Mouse (Mus musculus) Patski (cell line): ENCODE measurements around the gene Hs6st1. TPM values are rescaled to one million over a fixed set of nuclear protein-coding genes. Genes with fewer than 3 reads are reported as not detected.

Experiments
- ATAC-seq: fragments of 100-300 bp; one replicate; pipeline ENCODE4 v1.8.0; 2021
- CTCF ChIA-PET: fragments of 350-600 bp; sonication (Branson Sonifier 250); formaldehyde crosslinking; loops from one replicate; lab custom pipeline; 2022; ENCODE audit warnings: inconsistent platforms; lab: Charles Lee
- POLR2A ChIA-PET: fragments of 350-600 bp; sonication (Branson Sonifier 250); formaldehyde crosslinking; loops from one replicate; lab custom pipeline; 2022; ENCODE audit warnings: antibody characterized with exemption, inconsistent platforms; lab: Charles Lee
- DNase-seq: peaks from one replicate; pipeline ENCODE4 v3.0.0-alpha.2; 2011; ENCODE audit warnings: low read depth, low spot score
- H3K27me3 ChIP-seq: fragments of 371-371 bp; one replicate; pipeline ENCODE4 v1.5.1; 2021
- CTCF ChIP-seq: fragments of 100-300 bp; IDR thresholded peaks from one replicate; pipeline ENCODE4 v1.5.1; 2021
- in situ Hi-C: fragments of 300-500 bp; cut with MboI; formaldehyde crosslinking; loops from 3 replicates; pipeline ENCODE4 v1.11.1; 2018; ENCODE audit warnings: low pct_unique_long_range_greater_than_20kb, mixed read lengths
- polyA plus RNA-seq: library from polyadenylated mRNA; unstranded; gene quantifications from one replicate; pipeline ENCODE4 v1.2.3, GENCODE M21; 2021

Gene Hs6st1
- polyA plus RNA-seq, 1 experiment from 2014 or later, result 207 TPM

- ATAC-seq, result no peak
- TF ChIP-seq CTCF, result no peak
- in situ Hi-C loops, result loop anchor here (5.0 to 25.0 kb wide), 8 partner anchors 46 to 669 kb away; no protein-coding TSS in a partner anchor
- H3K27me3 ChIP-seq, result no peaks in the 10 kb centered on the region
- POLR2A ChIA-PET, result interaction anchor here (0.6 to 0.7 kb wide), 2 partner anchors 55 to 203 kb away, joined by 3 to 7 read pairs; no protein-coding TSS in a partner anchor
- CTCF ChIA-PET, result no interaction called here
- no peak for DNase-seq
These were observed 4.6 kb upstream of the Hs6st1 start for GRCm38 (mm10) chr1:36063641-36063955.

GRCm38 (mm10) chr1:36064223-36064622 lies 4.0 kb upstream of the Hs6st1 start:
- ChIA-PET POLR2A (no interaction called here), CTCF (no interaction called here)
- DNase-seq (no peak), ATAC-seq (no peak)
- in situ Hi-C loops, result loop anchor here (5.0 to 25.0 kb wide), 8 partner anchors 47 to 669 kb away; no protein-coding TSS in a partner anchor
- no peak for TF ChIP-seq CTCF
- H3K27me3 ChIP-seq, result no peaks in the 10 kb centered on the region

- ATAC-seq, result peak; percentile 11
- in situ Hi-C loops, result loop anchor here (5.0 to 25.0 kb wide), 8 partner anchors 48 to 670 kb away; no protein-coding TSS in a partner anchor
- ChIA-PET POLR2A (no interaction called here), CTCF (interaction anchor here (1.1 to 1.4 kb wide), 2 partner anchors 9 to 70 kb away, joined by 3 read pairs; no protein-coding TSS in a partner anchor)
- no peak for TF ChIP-seq CTCF
- peak; percentile 89 for DNase-seq
- H3K27me3 ChIP-seq, result no peaks in the 10 kb centered on the region
These were observed 3.1 kb upstream of the Hs6st1 start for GRCm38 (mm10) chr1:36064861-36065760.

- ChIA-PET CTCF (interaction anchor here (1.1 to 1.4 kb wide), 2 partner anchors 9 to 69 kb away, joined by 3 read pairs; no protein-coding TSS in a partner anchor), POLR2A (no interaction called here)
- DNase-seq (no peak), ATAC-seq (no peak)
- in situ Hi-C loops, result loop anchor here (10.0 to 25.0 kb wide), 7 partner anchors 131 to 671 kb away; no protein-coding TSS in a partner anchor
- TF ChIP-seq CTCF, result no peak
- no peaks in the 10 kb centered on the region for H3K27me3 ChIP-seq
These were observed 2.4 kb upstream of the Hs6st1 start for GRCm38 (mm10) chr1:36065761-36066150.

GRCm38 (mm10) chr1:36066216-36066980 lies 1.8 kb upstream of the Hs6st1 start:
- ChIA-PET POLR2A (interaction anchor here (0.5 kb wide), 1 partner anchor 1346 kb away, joined by 3 read pairs; no protein-coding TSS in a partner anchor), CTCF (interaction anchor here (0.8 to 1.9 kb wide), 4 partner anchors 8 to 185 kb away, joined by 3 to 4 read pairs (median 4); no protein-coding TSS in a partner anchor)
- no peak for TF ChIP-seq CTCF
- no peaks in the 10 kb centered on the region for H3K27me3 ChIP-seq
- in situ Hi-C loops, result loop anchor here (10.0 to 25.0 kb wide), 7 partner anchors 132 to 672 kb away; no protein-coding TSS in a partner anchor
- ATAC-seq, result no peak
- DNase-seq, result no peak

GRCm38 (mm10) chr1:36067201-36067600 lies 999 bp upstream of the Hs6st1 start:
- CTCF ChIA-PET, result interaction anchor here (0.8 to 1.9 kb wide), 2 partner anchors 67 to 185 kb away, joined by 4 read pairs; no protein-coding TSS in a partner anchor
- in situ Hi-C loops, result loop anchor here (10.0 to 25.0 kb wide), 7 partner anchors 132 to 672 kb away; no protein-coding TSS in a partner anchor

GRCm38 (mm10) chr1:36067611-36068010 lies 589 bp upstream of the Hs6st1 start:
- POLR2A ChIA-PET, result interaction anchor here (0.7 to 2.3 kb wide), 2 partner anchors 10 to 216 kb away, joined by 3 to 5 read pairs; no protein-coding TSS in a partner anchor
- H3K27me3 ChIP-seq, result no peaks in the 10 kb centered on the region
- CTCF ChIA-PET, result interaction anchor here (1.9 kb wide), 1 partner anchor 67 kb away, joined by 4 read pairs; no protein-coding TSS in a partner anchor
- DNase-seq, result no peak
- no peak for TF ChIP-seq CTCF
- ATAC-seq, result no peak
- in situ Hi-C loops, result loop anchor here (10.0 to 25.0 kb wide), 7 partner anchors 133 to 673 kb away; no protein-coding TSS in a partner anchor

More at GRCm38 (mm10) chr1:36067201-36067600, 999 bp upstream of the Hs6st1 start:
- no peaks in the 10 kb centered on the region for H3K27me3 ChIP-seq
- POLR2A ChIA-PET, result interaction anchor here (0.7 kb wide), 1 partner anchor 216 kb away, joined by 3 read pairs; no protein-coding TSS in a partner anchor
- ATAC-seq (no peak), DNase-seq (no peak)
- TF ChIP-seq CTCF, result no peak

GRCm38 (mm10) chr1:36068531-36069120 lies 426 bp downstream of the Hs6st1 start:
- CTCF ChIA-PET, result interaction anchor here (1.5 kb wide), 1 partner anchor 58 kb away, joined by 3 read pairs; no protein-coding TSS in a partner anchor
- DNase-seq (no peak), ATAC-seq (peak; percentile 12)
- H3K27me3 ChIP-seq, result no peaks in the 10 kb centered on the region
- no peak for TF ChIP-seq CTCF
- in situ Hi-C loops, result loop anchor here (10.0 to 25.0 kb wide), 7 partner anchors 134 to 674 kb away; no protein-coding TSS in a partner anchor
- POLR2A ChIA-PET, result interaction anchor here (1.0 to 2.3 kb wide), 4 partner anchors 9 to 65 kb away, joined by 3 to 6 read pairs (median 4); no protein-coding TSS in a partner anchor

GRCm38 (mm10) chr1:36069291-36069771 lies 1.1 kb downstream of the Hs6st1 start:
- POLR2A ChIA-PET, result interaction anchor here (0.7 to 2.3 kb wide), 5 partner anchors 9 to 1974 kb away, joined by 3 to 5 read pairs (median 3); no protein-coding TSS in a partner anchor

More at GRCm38 (mm10) chr1:36069291-36069771, 1.1 kb downstream of the Hs6st1 start:
- no peaks in the 10 kb centered on the region for H3K27me3 ChIP-seq
- TF ChIP-seq CTCF, result no peak
- CTCF ChIA-PET, result interaction anchor here (1.5 kb wide), 1 partner anchor 57 kb away, joined by 3 read pairs; no protein-coding TSS in a partner anchor
- in situ Hi-C loops, result loop anchor here (10.0 to 25.0 kb wide), 7 partner anchors 135 to 675 kb away; no protein-coding TSS in a partner anchor
- DNase-seq (no peak), ATAC-seq (no peak)
